Mouse (Mus musculus) megakaryocyte, adult 5-6 weeks (primary cell): ENCODE measurements around the gene Mras. TPM values are rescaled to one million over a fixed set of nuclear protein-coding genes. Genes with fewer than 3 reads are reported as not detected.

Experiments
- ATAC-seq: 2 replicates; pipeline ENCODE4 v1.8.0; 2016; ENCODE audit warnings: mild to moderate bottlenecking, inconsistent platforms; ENCODE audit not compliant: poor library complexity, severe bottlenecking
- total RNA-seq, 2 experiments: library from RNA; stranded (forward) in 1 of 2; stranded (reverse) in 1 of 2; fragments of 153-499, 151-499 nt in 1 of 2; fragments of 221-1000, 200-1000 nt in 1 of 2; gene quantifications; 2 replicates each; pipeline versions ENCODE4 v1.2.3 to v1.2.4; 2015 to 2017

Mras gene
- total RNA-seq (2015) (0.50 and 1.6 TPM in 2 replicates), total RNA-seq (2017) (0.41 and 0.48 TPM in 2 replicates)

DNA sequence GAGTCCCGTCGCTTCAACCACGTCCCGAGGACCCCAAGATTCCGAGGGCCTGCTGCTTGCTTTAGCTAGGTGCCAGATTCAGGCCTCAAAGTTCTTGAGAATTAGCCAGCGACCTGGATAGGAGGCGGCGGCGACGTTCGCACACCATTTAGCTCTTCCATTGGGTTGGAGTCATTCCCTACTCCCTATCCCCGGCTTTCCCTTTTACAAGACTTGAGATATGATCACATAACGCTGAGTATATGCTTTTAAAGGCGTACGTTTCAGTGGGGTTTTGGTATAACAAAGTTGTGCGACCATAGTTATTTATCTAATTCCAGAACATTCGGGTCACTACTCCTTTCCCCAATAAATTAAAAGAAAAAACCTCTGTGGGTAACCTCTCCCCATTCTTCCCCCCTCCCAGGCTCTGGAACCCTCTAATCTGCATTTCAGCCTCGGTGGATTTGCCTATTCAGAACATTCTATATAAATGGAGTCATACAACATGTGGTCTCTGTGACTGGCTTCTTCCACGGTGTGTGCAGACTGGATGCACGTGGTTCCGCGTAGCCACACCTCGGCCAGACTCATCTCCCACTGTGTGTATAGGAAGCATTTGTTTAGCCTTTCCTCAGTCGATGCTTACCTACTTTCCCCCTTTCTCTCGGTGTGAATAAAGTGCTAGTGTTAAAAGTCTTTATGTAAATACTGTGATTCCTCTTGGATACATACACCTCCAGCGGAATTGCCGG is at the start of gene Mras:
Mras (minus strand) TSS at position 351 of the 734 bp plus-strand sequence.
- 0 out of 2 replicates have a peak, but pooled peaks have one; percentile 22 for ATAC-seq

- 0 out of 2 replicates have a peak, but pooled peaks have one; percentile 33 for ATAC-seq
These were observed 48.0 kb upstream of the Mras start for GRCm38 (mm10) chr9:99485144-99485543.

- ATAC-seq, result no peak
These were observed 47.5 kb upstream of the Mras start for GRCm38 (mm10) chr9:99484632-99485031.

- ATAC-seq, result no peak
These were observed 46.0 kb upstream of the Mras start for GRCm38 (mm10) chr9:99483191-99483590.

DNA sequence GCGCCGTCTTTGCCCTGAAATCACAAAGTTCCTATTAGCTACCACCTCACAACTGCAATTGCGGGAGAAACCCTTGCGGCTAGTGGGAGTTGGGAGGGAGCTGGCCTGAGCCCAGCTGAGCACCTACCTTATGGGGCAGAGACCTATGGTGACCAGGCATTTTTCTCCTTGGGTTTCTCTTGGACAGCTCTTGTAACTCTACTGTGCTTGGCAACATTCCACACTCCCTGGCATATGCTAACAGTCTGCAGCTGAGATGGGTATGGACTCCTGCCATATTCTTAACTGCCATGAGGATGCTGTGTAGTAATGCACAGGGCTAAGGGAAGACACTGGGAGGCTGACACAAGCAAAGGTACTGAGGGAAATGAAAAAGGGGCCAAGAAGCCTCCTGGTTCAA is 43.6 kb upstream of the Mras start:
- no peak for ATAC-seq

GRCm38 (mm10) chr9:99479181-99479711 is 42.1 kb upstream of the Mras start:
- no peak for ATAC-seq

DNA sequence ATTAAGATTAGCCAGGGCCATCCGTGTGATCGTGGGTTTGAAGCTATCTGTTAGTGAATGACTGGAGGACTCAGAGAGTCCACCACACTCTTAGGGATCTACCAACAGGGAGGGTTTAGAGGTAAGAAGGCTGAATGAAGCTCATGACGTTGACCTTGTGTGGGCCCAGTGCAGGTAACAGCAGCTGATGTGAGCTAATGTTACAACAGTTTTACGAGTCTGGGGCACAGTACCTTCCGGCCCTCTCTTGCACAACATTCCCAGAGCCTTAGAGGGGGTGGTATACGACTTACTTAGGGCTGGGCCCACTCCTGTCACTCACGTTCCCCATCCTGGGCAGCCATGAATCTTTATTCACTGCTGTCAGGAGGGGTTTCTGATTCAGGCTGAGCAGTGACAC is 34.2 kb upstream of the Mras start:
- ATAC-seq, result no peak

DNA sequence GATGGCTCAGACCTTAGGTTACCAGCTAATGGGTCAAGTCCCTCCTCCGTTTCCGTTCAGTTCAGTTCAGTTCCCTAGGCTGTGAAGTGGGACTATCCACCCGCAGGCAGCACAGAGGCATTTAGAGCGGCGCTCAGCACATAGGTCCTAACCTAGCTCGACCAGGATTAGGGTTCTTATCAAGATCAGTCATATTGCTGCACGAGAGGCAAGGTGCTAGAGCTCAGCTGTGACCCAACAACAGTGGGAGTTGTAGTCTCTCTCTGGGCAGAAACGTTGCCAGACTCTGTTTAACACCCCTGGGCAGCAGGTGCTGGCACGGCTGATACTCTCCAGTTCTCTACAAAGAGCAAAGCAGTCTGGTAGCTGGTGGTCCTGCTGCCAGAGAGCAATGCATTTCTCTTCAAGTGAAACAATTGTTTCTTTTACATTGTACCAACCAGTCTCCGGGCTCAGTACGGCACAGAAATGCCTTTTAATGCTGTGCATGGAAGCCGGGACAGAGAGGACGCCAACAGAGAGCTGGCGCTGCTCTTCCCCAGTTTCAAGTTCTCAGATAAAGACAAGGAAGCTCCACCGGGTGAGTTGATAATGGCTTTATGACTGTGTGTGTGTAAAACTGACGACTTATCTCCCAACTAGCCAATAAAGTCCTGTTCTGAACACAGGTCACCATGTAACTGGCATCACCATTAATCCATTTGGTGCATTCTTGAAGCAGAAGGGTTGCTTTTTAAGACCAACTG is 33.3 kb upstream of the Mras start:
- peak; percentile 6; the same call in 1 of the 2 replicates for ATAC-seq

DNA sequence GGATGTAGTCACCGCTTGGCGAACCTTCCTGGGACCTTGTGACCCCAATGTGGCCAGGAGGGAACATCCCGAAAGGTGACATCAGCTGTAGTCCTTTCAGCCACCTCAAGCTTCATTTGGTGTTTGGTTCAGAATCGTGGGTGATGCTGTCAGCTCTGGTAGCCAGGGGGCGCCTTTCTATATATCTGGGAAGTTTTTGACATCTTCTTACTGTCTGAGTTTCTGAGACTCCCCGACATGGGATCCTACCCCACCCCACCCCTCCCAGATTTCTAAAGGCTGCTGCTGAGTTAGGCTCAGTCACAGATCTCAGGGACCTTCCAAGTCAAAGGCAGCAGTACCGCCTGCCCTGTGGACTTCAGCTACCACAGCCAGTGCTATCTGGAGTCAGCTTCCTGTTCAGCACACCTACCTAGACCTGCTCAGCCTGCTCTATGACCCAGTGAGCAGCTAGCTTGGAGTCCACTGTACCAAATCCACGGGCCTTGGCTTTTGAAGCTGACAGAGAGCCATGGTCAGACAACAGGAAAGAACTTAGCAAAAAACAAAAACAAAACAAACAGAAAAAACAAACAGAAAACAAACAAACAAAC is 32.6 kb upstream of the Mras start:
- ATAC-seq, result peak; percentile 33; the same call in 1 of the 2 replicates

DNA sequence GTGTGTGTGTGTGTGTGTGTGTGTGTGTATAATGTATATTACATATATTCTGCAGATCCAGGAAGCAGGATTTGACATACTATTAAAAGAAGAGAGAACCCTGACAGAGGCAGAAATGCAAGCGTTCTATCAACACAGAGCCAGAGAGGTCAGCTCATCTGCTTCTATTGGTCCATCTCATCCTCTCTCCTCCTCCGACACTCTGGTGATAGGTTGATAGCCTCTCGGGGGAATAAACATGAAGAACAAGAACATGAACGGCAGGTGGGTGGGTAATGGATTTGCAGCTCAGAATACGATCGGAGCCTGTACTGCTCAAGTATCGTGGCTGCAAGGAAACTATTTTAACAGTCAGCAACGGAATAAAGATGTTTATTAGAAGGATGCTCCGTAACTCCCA is 31.4 kb upstream of the Mras start:
- no peak for ATAC-seq

- no peak for ATAC-seq
These were observed 27.7 kb upstream of the Mras start for GRCm38 (mm10) chr9:99464876-99465275.

GRCm38 (mm10) chr9:99459730-99460129 is 22.5 kb upstream of the Mras start:
- no peak for ATAC-seq

DNA sequence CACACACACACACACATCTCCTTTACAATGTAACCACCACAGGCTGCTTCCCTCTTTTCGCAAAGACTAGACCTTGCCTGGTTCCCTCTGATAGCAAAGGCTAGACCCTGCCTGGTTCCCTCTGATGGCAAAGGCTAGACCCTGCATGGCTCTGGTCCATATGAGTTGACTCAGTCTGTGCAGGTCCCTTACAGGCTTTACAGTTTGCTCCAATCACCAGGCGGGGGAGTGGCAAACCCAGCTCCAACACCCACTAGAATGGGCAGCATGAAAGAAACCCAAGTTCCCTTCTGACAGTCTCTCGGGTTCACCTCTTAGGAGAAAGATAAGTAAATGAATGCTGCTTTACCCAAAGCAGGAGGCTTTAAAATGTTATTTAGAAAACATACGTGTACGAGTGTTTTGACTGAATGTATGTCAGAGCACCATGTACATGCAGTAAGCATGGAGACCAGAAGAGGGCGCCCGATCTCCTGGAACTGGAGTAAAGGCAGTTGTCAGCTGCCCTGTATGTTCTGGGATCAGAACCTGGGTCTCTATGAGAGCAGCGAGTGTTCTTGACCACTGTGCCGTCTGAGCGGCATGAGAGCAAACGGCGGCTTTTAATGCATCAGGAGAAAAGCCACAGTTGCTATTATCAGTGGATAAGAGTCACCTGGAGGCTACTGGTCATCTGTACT is 21.5 kb upstream of the Mras start:
- ATAC-seq, result peak; percentile 80

DNA sequence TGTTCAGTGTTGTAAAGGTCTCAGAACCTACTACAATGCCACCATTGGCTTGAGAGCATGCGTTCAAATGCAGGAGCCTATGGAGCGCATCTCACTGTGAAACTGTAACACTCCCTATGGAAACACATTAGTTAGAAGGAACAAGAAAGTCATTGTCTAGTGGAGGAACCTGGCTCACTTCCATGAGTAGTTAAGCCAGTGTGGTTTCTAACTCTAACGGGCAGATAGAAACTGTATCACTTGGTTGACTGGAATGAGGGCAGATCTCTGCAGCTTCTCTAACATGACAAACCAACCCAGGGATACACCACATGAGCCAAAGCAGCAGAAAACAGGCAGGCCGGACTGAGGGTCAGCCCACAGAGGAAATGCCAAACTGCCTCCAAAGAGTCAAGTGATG is 17.0 kb upstream of the Mras start:
- no peak for ATAC-seq

DNA sequence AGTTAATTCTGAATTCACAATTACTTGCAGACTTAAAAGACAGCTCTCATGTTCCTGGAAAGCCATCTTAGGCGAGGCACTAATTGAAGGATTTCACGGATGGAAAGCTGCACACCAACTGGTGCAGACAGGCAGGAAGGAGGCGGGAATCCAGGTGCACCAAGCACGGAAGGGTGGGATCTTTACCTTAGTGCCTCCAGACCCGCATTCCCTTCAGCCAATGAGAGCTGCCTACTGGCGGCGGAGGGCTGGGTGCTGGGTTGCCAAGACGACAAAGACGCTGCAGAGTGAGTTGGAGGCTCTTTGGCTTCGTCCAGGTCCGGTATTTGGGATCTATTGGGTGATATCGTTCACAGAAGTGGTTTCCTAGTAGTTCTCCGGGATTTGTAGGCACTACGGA is 14.0 kb upstream of the Mras start, which contains the start of gene Nme9:
Nme9 (plus strand) TSS at position 315 of the 400 bp plus-strand sequence.
- ATAC-seq, result no peak

DNA sequence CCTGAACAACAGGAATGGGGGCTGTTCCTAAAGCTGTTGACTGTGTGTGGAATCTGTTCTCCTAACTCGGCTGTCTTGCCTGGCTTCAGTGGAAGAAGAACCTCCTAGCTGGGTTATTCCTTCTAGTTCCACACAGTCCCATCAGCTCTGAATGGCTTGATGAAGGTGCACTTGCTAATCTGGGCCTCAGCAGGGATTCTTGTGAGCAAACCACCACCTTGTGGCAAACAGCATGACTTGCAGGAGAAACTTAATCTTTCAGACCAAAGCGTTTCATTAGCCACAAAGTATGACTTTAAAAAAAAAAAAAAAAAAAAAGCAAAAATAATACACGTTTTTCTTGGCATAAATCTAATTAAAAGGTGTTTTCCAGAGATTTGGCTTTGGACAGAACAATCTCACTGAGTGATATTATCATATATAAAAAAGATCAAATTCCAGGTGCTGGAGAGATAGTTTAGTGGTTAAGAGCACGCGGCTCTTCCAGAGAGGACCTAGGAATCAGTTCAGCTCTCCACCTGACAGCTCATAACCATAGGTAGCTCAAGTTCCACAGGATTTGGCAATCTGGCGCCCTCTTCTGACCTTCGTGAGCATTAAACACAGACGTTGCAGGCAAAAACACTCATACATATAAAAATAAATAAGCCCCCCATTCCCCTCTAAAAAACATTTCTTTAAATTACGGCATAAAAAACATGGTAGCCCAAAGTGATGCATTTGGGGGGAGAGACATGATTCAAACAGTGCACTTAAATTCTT is 12.9 kb upstream of the Mras start:
- peak; percentile 49; the same call in 1 of the 2 replicates for ATAC-seq

GRCm38 (mm10) chr9:99447323-99447722 is 10.1 kb upstream of the Mras start:
- no peak for ATAC-seq

DNA sequence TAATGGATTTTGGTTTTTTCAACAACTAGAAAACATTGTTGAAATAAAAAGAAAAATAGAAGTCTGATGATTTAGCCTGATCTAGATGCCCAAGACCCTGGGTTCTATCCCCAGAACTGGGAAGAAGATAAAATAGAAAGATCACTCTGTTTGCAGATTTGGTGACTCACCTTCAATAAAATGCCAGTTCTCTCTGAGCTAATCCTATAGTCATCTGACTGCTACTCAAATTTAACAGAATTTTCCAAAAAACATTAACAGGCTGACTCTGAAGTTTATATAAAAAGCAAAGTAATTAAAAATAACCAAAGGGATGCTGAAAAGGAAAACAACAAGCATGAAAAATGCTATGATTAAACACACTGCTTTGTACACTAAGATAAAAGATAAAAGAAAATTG is 9.1 kb upstream of the Mras start:
- ATAC-seq, result no peak

DNA sequence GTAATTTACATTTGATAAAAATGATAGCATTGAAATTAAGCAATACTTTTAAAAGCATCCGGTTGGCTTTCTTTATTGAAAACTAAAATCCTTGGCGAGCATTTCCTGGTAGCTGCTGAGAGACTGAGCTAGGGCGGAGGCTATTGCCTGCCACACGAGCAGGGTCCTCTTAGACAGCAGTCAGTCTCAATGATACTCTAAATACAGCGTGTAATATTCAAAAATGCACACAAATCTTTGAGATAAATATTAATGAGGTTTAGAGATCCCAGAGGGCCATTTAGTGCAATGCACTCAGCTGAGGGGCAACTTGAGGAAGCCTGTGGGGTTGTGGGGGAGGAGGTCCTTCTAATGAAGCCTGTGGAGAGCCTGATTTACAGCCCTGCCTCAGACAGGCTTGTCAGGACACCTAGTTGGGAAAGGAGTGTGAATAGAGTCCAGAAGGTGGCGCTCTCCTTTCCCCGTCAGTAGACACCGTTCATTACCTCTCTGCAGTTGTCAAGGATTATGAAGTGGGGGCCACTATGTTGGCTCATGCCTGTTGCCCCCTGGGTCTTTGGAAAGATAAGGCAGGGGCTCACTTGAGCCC is 7.5 kb upstream of the Mras start:
- ATAC-seq, result no peak
